Mouse (Mus musculus) CH12.LX (cell line): ENCODE data around the gene Cby1. TPM values are rescaled to one million over a fixed set of nuclear protein-coding genes. Genes with fewer than 3 reads are reported as not detected.

Experiments
- DNase-seq: peaks from one replicate; pipeline ENCODE4 v3.0.0-alpha.2; 2013; ENCODE audit errors: extremely low read depth
- H3K27ac ChIP-seq: 2 replicates; pipeline ENCODE4 v1.5.1; 2012; ENCODE audit warnings: low read depth, mild to moderate bottlenecking, control low read depth, moderate library complexity; ENCODE audit not compliant: insufficient read depth
- H3K27me3 ChIP-seq: replicated peaks from 2 replicates; pipeline ENCODE3; 2012; ENCODE audit warnings: inconsistent platforms
- H3K36me3 ChIP-seq, 2 experiments: replicated peaks in 1 of 2; 2 replicates each; pipeline versions ENCODE3 to v1.6.1; 2012; ENCODE audit warnings: inconsistent platforms in 1 of 2, low read length in 1 of 2, mild to moderate bottlenecking in 1 of 2, mixed read lengths in 1 of 2, moderate library complexity in 1 of 2; ENCODE audit not compliant: control insufficient read depth in 1 of 2, insufficient read depth in 1 of 2
- H3K4me1 ChIP-seq, 2 experiments: 2 replicates each; pipeline ENCODE4 v1.6.1; 2012; ENCODE audit warnings: inconsistent platforms in 1 of 2, moderate library complexity in 1 of 2; ENCODE audit not compliant: insufficient read depth in 2 of 2, control insufficient read depth in 1 of 2
- H3K4me2 ChIP-seq: 2 replicates; pipeline ENCODE4 v1.6.1; 2012; ENCODE audit warnings: low read depth, mild to moderate bottlenecking, control low read depth; ENCODE audit not compliant: poor library complexity, insufficient read depth, severe bottlenecking
- H3K4me3 ChIP-seq, 3 experiments: fragments of 150-350 bp in 1 of 3; sonication (generic) in 1 of 3; replicated peaks in 1 of 3; 2 replicates each; pipeline versions ENCODE3 to v1.5.1; 2011 to 2012; ENCODE audit warnings: low read depth in 2 of 3, low read length in 2 of 3, mild to moderate bottlenecking in 2 of 3, moderate library complexity in 2 of 3, control low read depth in 1 of 3, improper control_type of control experiment in 1 of 3, inconsistent platforms in 1 of 3, mixed read lengths in 1 of 3; ENCODE audit not compliant: poor library complexity in 1 of 3
- H3K79me2 ChIP-seq: replicated peaks from 2 replicates; pipeline ENCODE4 v1.6.1; 2012; ENCODE audit warnings: mild to moderate bottlenecking, moderate library complexity; ENCODE audit not compliant: control insufficient read depth, poor library complexity, insufficient read depth, severe bottlenecking; ENCODE audit errors: extremely low read depth
- H3K9ac ChIP-seq: 2 replicates; pipeline ENCODE4 v1.6.1; 2012; ENCODE audit warnings: low read depth, mild to moderate bottlenecking, control low read depth, moderate library complexity; ENCODE audit not compliant: insufficient read depth
- H3K9me3 ChIP-seq: replicated peaks from 2 replicates; pipeline ENCODE3; 2012; ENCODE audit warnings: low read length, inconsistent platforms, mixed read lengths
- BHLHE40 ChIP-seq: IDR thresholded peaks from 2 replicates; pipeline ENCODE4 v1.6.1; 2011; ENCODE audit warnings: mild to moderate bottlenecking, low read depth, low read length, improper control_type of control experiment
- CHD1 ChIP-seq: IDR thresholded peaks from 2 replicates; pipeline ENCODE4 v1.6.1; 2012; ENCODE audit warnings: low read depth, low read length, improper control_type of control experiment, inconsistent platforms
- CHD2 ChIP-seq: IDR thresholded peaks from 2 replicates; pipeline ENCODE4 v1.6.1; 2011; ENCODE audit warnings: low read length, improper control_type of control experiment
- HCFC1 ChIP-seq: IDR thresholded peaks from 2 replicates; pipeline ENCODE4 v1.6.1; 2012; ENCODE audit warnings: low read depth, mild to moderate bottlenecking, inconsistent platforms, low read length, improper control_type of control experiment
- MAFK ChIP-seq: IDR thresholded peaks from 2 replicates; pipeline ENCODE4 v1.6.1; 2011; ENCODE audit warnings: low read length, improper control_type of control experiment; ENCODE audit not compliant: insufficient replicate concordance
- MAX ChIP-seq: IDR thresholded peaks from 2 replicates; pipeline ENCODE4 v1.6.1; 2011; ENCODE audit warnings: low read length, improper control_type of control experiment
- MEF2A ChIP-seq: IDR thresholded peaks from 2 replicates; pipeline ENCODE4 v1.6.1; 2014; ENCODE audit warnings: low read depth, mild to moderate bottlenecking, inconsistent platforms, low read length, improper control_type of control experiment, borderline replicate concordance
- PAX5 ChIP-seq: IDR thresholded peaks from 2 replicates; pipeline ENCODE4 v1.6.1; 2012; ENCODE audit warnings: low read length, inconsistent platforms, mixed read lengths
- RAD21 ChIP-seq: IDR thresholded peaks from 2 replicates; pipeline ENCODE4 v1.6.1; 2011; ENCODE audit warnings: low read depth, mild to moderate bottlenecking, low read length, improper control_type of control experiment, moderate library complexity
- RCOR1 ChIP-seq: conservative IDR thresholded peaks from 2 replicates; pipeline ENCODE4 v1.6.1; 2012; ENCODE audit warnings: low read depth, mild to moderate bottlenecking, inconsistent platforms, low read length, improper control_type of control experiment
- SIN3A ChIP-seq: IDR thresholded peaks from 2 replicates; pipeline ENCODE4 v1.6.1; 2012; ENCODE audit warnings: low read length, improper control_type of control experiment, inconsistent platforms
- TCF12 ChIP-seq: IDR thresholded peaks from 2 replicates; pipeline ENCODE4 v1.6.1; 2014; ENCODE audit warnings: low read depth, mild to moderate bottlenecking, inconsistent platforms, low read length, improper control_type of control experiment
- ZKSCAN1 ChIP-seq: IDR thresholded peaks from 2 replicates; pipeline ENCODE4 v1.6.1; 2012; ENCODE audit warnings: low read depth, inconsistent platforms, low read length, improper control_type of control experiment, borderline replicate concordance
- ZNF384 ChIP-seq: IDR thresholded peaks from 2 replicates; pipeline ENCODE4 v1.6.1; 2012; ENCODE audit warnings: low read depth, low read length, improper control_type of control experiment, inconsistent platforms
- dilution Hi-C: fragments of 300-500 bp; cut with MboI; formaldehyde crosslinking; loops from 2 replicates; pipeline ENCODE4 v1.14.3; 2020; ENCODE audit warnings: low sequenced_read_pairs; ENCODE audit not compliant: extremely low pct_unique_long_range_greater_than_20kb, extremely low pct_ligation_motif_present
- in situ Hi-C: fragments of 300-500 bp; cut with MboI; formaldehyde crosslinking; loops from 3 replicates; pipeline ENCODE4 v1.14.3; 2019; ENCODE audit warnings: low sequenced_read_pairs, low pct_ligation_motif_present, low pct_unique_long_range_greater_than_20kb, mixed read lengths
- polyA plus RNA-seq: library from polyadenylated mRNA; unstranded; fragments of >175 nt; gene quantifications from 2 replicates; pipeline ENCODE4 v1.2.1, GENCODE M21; 2012; ENCODE audit warnings: low read depth; ENCODE audit not compliant: insufficient read length
- total RNA-seq, 2 experiments: library from RNA; depleted of rRNA; stranded (reverse); fragments of 300-350 nt in 1 of 2; fragments of >200 nt in 1 of 2; gene quantifications; 2 replicates each; pipeline ENCODE4 v1.2.3; 2012 to 2014

Gene Cby1
- total and polyA plus RNA-seq, 3 experiments = 16.9 to 19.3 (median 17.6) TPM

- no peak for TF ChIP-seq BHLHE40
- TF ChIP-seq PAX5 = no peak
- no peak for TF ChIP-seq MAX
- TF ChIP-seq CHD1 = no peak
- no peak for TF ChIP-seq TCF12
- TF ChIP-seq CHD2 = no peak
- TF ChIP-seq SIN3A = no peak
- TF ChIP-seq ZNF384 = no peak
- TF ChIP-seq HCFC1 = no peak
- no peak for TF ChIP-seq MEF2A
- TF ChIP-seq, all 38 proteins: peak for 0
- no peak overlapping the region for H3K27ac ChIP-seq
- H3K36me3 ChIP-seq = peaks cover 15 to 54% of the 10 kb centered on the region in 2 experiments
- H3K4me3 ChIP-seq = no peak overlapping the region
- dilution Hi-C loops (no loop called here), in situ Hi-C loops (no loop called here)
- DNase-seq = no peak
- no peaks in the 10 kb centered on the region for H3K27me3 ChIP-seq
- no peak overlapping the region for H3K4me2 ChIP-seq
- H3K4me1 ChIP-seq = peaks cover 5 to 30% of the 10 kb centered on the region in 2 experiments
- H3K9ac ChIP-seq = no peak overlapping the region
- H3K9me3 ChIP-seq = no peaks in the 10 kb centered on the region
- H3K79me2 ChIP-seq = peaks cover 23% of the 10 kb centered on the region
Measured at GRCm38 (mm10) chr15:79696508-79696907, 37.5 kb downstream of the Cby1 start.

GRCm38 (mm10) chr15:79697011-79697410 lies 38.0 kb downstream of the Cby1 start:
- no peak for DNase-seq
- Histone ChIP-seq H3K9ac (no peak overlapping the region), H3K4me2 (no peak overlapping the region), H3K36me3 (peaks cover 15 to 54% of the 10 kb centered on the region in 2 experiments), H3K79me2 (peaks cover 18% of the 10 kb centered on the region), H3K27ac (no peak overlapping the region), H3K4me3 (no peak overlapping the region), H3K27me3 (no peaks in the 10 kb centered on the region), H3K4me1 (peaks cover 5 to 25% of the 10 kb centered on the region in 2 experiments), H3K9me3 (no peaks in the 10 kb centered on the region)
- dilution Hi-C loops = no loop called here
- in situ Hi-C loops = no loop called here
- no peak for TF ChIP-seq MAFK
- TF ChIP-seq RAD21 = no peak
- no peak for TF ChIP-seq ZKSCAN1

- Histone ChIP-seq H3K36me3 (peaks cover 15 to 54% of the 10 kb centered on the region in 2 experiments), H3K27ac (no peak overlapping the region), H3K79me2 (peaks cover 12% of the 10 kb centered on the region), H3K27me3 (no peaks in the 10 kb centered on the region), H3K9me3 (no peaks in the 10 kb centered on the region), H3K4me1 (peaks cover 5 to 19% of the 10 kb centered on the region in 2 experiments), H3K4me2 (no peak overlapping the region), H3K4me3 (no peak overlapping the region), H3K9ac (no peak overlapping the region)
- in situ Hi-C loops = no loop called here
- dilution Hi-C loops = no loop called here
- DNase-seq = no peak
- TF ChIP-seq MEF2A (no peak), RCOR1 (no peak)
Measured at GRCm38 (mm10) chr15:79697558-79698187, 38.7 kb downstream of the Cby1 start.
